Comparison of ENCODE assay signal across 8 mouse cellular contexts in genomic region chr16:92511773-92512391, GRCm38 (mm10). TPM values are rescaled to one million over a fixed set of nuclear protein-coding genes. Genes with fewer than 3 reads are reported as not detected.
DNase-seq lines count a peak whose midpoint lies in the region; ATAC-seq and TF ChIP-seq lines count a peak whose summit lies in the region.
"Had no signal": no experiment of that assay in that cellular context is flagged by ENCODE, and none has a peak within 500 bp of the region (broad histone marks: within the 10 kb centered on the region; RNA-seq: fewer than 3 reads in every experiment).

No protein-coding gene starts in this region.

- DNase-seq in left cerebral cortex, adult 2 months (ENCODE audit: extremely low spot score in 1 of 2, low spot score in 2 of 2): no peak
- DNase-seq in left cerebral cortex, adult 11 months (ENCODE audit: low spot score): no peak
- peak; percentile 68 for DNase-seq in R1 (ENCODE audit: low read depth, low spot score)
- DNase-seq in embryo, embryonic 9.5 days (ENCODE audit: extremely low spot score): peak; percentile 33
- DNase-seq in kidney, adult 18-20 months: no peak

- H3K9me3 ChIP-seq in lung, embryonic 15.5 days: no peaks in the 10 kb centered on the region
- H3K9me3 ChIP-seq: limb, embryonic 13.5 days had no signal

- intact Hi-C loops in left cerebral cortex, adult 2 months (cut with DNase I): no loop called here

- no peak overlapping the region for H3K27ac ChIP-seq in left cerebral cortex, adult 2 months
- peak overlapping the region; percentile 60 for H3K27ac ChIP-seq in lung, embryonic 15.5 days
- H3K27ac ChIP-seq: limb, embryonic 13.5 days had no signal

- peak; percentile 38; the same call in 1 of the 2 replicates for ATAC-seq in lung, embryonic 15.5 days (ENCODE audit: borderline replicate concordance, extremely low read depth, low FRiP score, low TSS enrichment)
- ATAC-seq in activated CD4-positive, CD25-positive, alpha-beta regulatory T cell, adult 4 months: no peak

- TF ChIP-seq CTCF in left cerebral cortex, adult 2 months (IDR thresholded peaks at IDR 0.05): peak; percentile 55

- H3K9ac ChIP-seq in lung, embryonic 15.5 days: no peak overlapping the region
- H3K9ac ChIP-seq: limb, embryonic 13.5 days had no signal

- no peak overlapping the region for H3K4me3 ChIP-seq in left cerebral cortex, adult 2 months
- H3K4me3 ChIP-seq in lung, embryonic 15.5 days: no peak overlapping the region
- H3K4me3 ChIP-seq: limb, embryonic 13.5 days had no signal

- no peaks in the 10 kb centered on the region for H3K27me3 ChIP-seq in lung, embryonic 15.5 days

- 55% methylated on average over 5 of the region's 5 CpGs for WGBS in lung, embryonic 15.5 days

- no peaks in the 10 kb centered on the region for H3K36me3 ChIP-seq in lung, embryonic 15.5 days
- H3K36me3 ChIP-seq: limb, embryonic 13.5 days had no signal

- peaks cover 27% of the 10 kb centered on the region for H3K4me1 ChIP-seq in lung, embryonic 15.5 days

- no peak overlapping the region for H3K4me2 ChIP-seq in lung, embryonic 15.5 days
- H3K4me2 ChIP-seq: limb, embryonic 13.5 days had no signal

RNA-seq across cellular contexts. Expression of gene Clic6, which starts 26.3 kb away (rescaled TPM):
- 1 to 10 TPM; 1.7 to 2.6 TPM for total RNA-seq in left cerebral cortex, adult 2 months (2021)
- polyA plus RNA-seq in lung, embryonic 15.5 days (2015; fragmentation: Nextera tagmentation; extraction: Ambion mirVana): 22.1 and 22.2 TPM in 2 replicates
- not detected for polyA plus RNA-seq in activated CD4-positive, CD25-positive, alpha-beta regulatory T cell, adult 4 months (2017; shearing (Covaris generic))

RNA-seq across cellular contexts. Expression of gene Rcan1, which starts 41.2 kb away (rescaled TPM):
- total RNA-seq in left cerebral cortex, adult 2 months (2021): 10 to 100 TPM; 57.0 to 63.6 TPM
- 47.9 and 51.4 TPM in 2 replicates for polyA plus RNA-seq in lung, embryonic 15.5 days (2015; fragmentation: Nextera tagmentation; extraction: Ambion mirVana)
- 1 to 10 TPM; 2.3 to 2.9 TPM for polyA plus RNA-seq in activated CD4-positive, CD25-positive, alpha-beta regulatory T cell, adult 4 months (2017; shearing (Covaris generic))

Comparison
In these comparisons a context has a peak if more than half of its experiments do, and no peak if none do; other contexts are left out.
1. DNase-seq: peak in R1 (single experiment) and embryo, embryonic 9.5 days (single experiment); none in left cerebral cortex, adult 2 months (0 of 2), left cerebral cortex, adult 11 months (single experiment) and kidney, adult 18-20 months (single experiment).
2. RNA of gene Clic6, which starts 26.3 kb away (polyA plus RNA-seq): 22.1 to 22.2 TPM in lung, embryonic 15.5 days; not detected in activated CD4-positive, CD25-positive, alpha-beta regulatory T cell, adult 4 months; every median in the first group is over 10 times any median in the second.
3. RNA of gene Rcan1, which starts 41.2 kb away (polyA plus RNA-seq): 47.9 to 51.4 TPM in lung, embryonic 15.5 days; 2.3 to 2.9 TPM in activated CD4-positive, CD25-positive, alpha-beta regulatory T cell, adult 4 months; every median in the first group is over 10 times any median in the second.